Mouse (Mus musculus): Measurements from ENCODE around the gene Ascl5. TPM values are rescaled to one million over a fixed set of nuclear protein-coding genes. Genes with fewer than 3 reads are reported as not detected.

Ascl5 gene
- polyA plus RNA-seq (2021; fragmentation: Nextera tagmentation), result 0.75 TPM in 1 of 2 replicates, not detected in the other
- long read RNA-seq, experiment 1, result 0 reads
- long read RNA-seq, experiment 2, partial matches to known transcripts, result 0 of 1 reads
- long read RNA-seq, experiment 2, other reads (novel, unspliced or antisense), result 1 of 1 reads

GRCm38 (mm10) chr1:136050312-136051012 lies at the start of gene Ascl5:
Ascl5 (plus strand) TSS chr1:136050804.

GRCm38 (mm10) chr1:136006292-136006748 lies 44.3 kb upstream of the Ascl5 start, which contains the start of gene Igfn1:
Igfn1 (minus strand) TSS chr1:136006342.

GRCm38 (mm10) chr1:136007211-136008158 lies 43.1 kb upstream of the Ascl5 start, which contains the start of gene Tmem9:
Tmem9 (plus strand) TSS chr1:136008150.

GRCm38 (mm10) chr1:136052547-136052946 lies 1.9 kb downstream of the Ascl5 start, which contains the start of gene Cacna1s:
Cacna1s (plus strand) TSS chr1:136052750.

Other genes starting within 250 kb of the Ascl5 start
- gene Lad1, start 232.2 kb upstream of the Ascl5 start, polyA plus RNA-seq (2021; fragmentation: Nextera tagmentation), result 0.75 and 1.8 TPM in 2 replicates
- 1.8 and 2.4 TPM in 2 replicates for gene Tnnt2, start 214.4 kb upstream of the Ascl5 start, polyA plus RNA-seq (2021; fragmentation: Nextera tagmentation)
- not detected in 2 replicates for gene Pkp1, start 131.6 kb upstream of the Ascl5 start, polyA plus RNA-seq (2021; fragmentation: Nextera tagmentation)
- 0.36 and 0.87 TPM in 2 replicates for gene Igfn1, start 44.5 kb upstream of the Ascl5 start, polyA plus RNA-seq (2021; fragmentation: Nextera tagmentation)
- gene Tmem9, start 42.7 kb upstream of the Ascl5 start, polyA plus RNA-seq (2021; fragmentation: Nextera tagmentation), result 103 and 105 TPM in 2 replicates
- gene Cacna1s, start 1.9 kb downstream of the Ascl5 start, polyA plus RNA-seq (2021; fragmentation: Nextera tagmentation), result 0.46 and 0.94 TPM in 2 replicates
- 4.0 and 4.4 TPM in 2 replicates for gene Kif21b, start 80.6 kb downstream of the Ascl5 start, polyA plus RNA-seq (2021; fragmentation: Nextera tagmentation)
- 0.14 TPM in 1 of 2 replicates, not detected in the other for gene Mroh3, start 162.0 kb downstream of the Ascl5 start, polyA plus RNA-seq (2021; fragmentation: Nextera tagmentation)
- gene Inava, start 183.5 kb downstream of the Ascl5 start, polyA plus RNA-seq (2021; fragmentation: Nextera tagmentation), result 0.63 and 1.3 TPM in 2 replicates
- 5.8 and 9.3 TPM in 2 replicates for gene Gpr25, start 210.1 kb downstream of the Ascl5 start, polyA plus RNA-seq (2021; fragmentation: Nextera tagmentation)

All from layer of hippocampus, adult 6 months (tissue).